Mouse (Mus musculus) brain, adult 2 months (tissue): Measurements from ENCODE around the gene Ccl1.

Experiments
- DNase-seq: peaks from one replicate; pipeline ENCODE4 v3.0.0; 2011; ENCODE audit warnings: low read depth, low spot score

The Ccl1 gene

GRCm38 (mm10) chr11:82206960-82207488 lies 98.5 kb downstream of the Ccl1 start:
- no peak for DNase-seq

GRCm38 (mm10) chr11:82205221-82205620 lies 100.3 kb downstream of the Ccl1 start:
- DNase-seq, result no peak

- no peak for DNase-seq
These were observed 101.8 kb downstream of the Ccl1 start for GRCm38 (mm10) chr11:82203706-82204105.

- no peak for DNase-seq
These were observed 107.7 kb downstream of the Ccl1 start for GRCm38 (mm10) chr11:82197774-82198173.

GRCm38 (mm10) chr11:82194980-82195379 lies 110.5 kb downstream of the Ccl1 start:
- peak; percentile 35 for DNase-seq

- peak; percentile 68 for DNase-seq
These were observed 111.7 kb downstream of the Ccl1 start for GRCm38 (mm10) chr11:82193826-82194225.

- DNase-seq, result no peak
These were observed 115.5 kb downstream of the Ccl1 start for GRCm38 (mm10) chr11:82189782-82190563.

- DNase-seq, result no peak
These were observed 119.8 kb downstream of the Ccl1 start for GRCm38 (mm10) chr11:82185684-82186083.

- DNase-seq, result no peak
These were observed 122.1 kb downstream of the Ccl1 start for GRCm38 (mm10) chr11:82183281-82183935.

GRCm38 (mm10) chr11:82182401-82182800 lies 123.1 kb downstream of the Ccl1 start:
- DNase-seq, result no peak

GRCm38 (mm10) chr11:82181331-82181730 lies 124.2 kb downstream of the Ccl1 start:
- DNase-seq, result peak; percentile 44

- no peak for DNase-seq
These were observed 127.3 kb downstream of the Ccl1 start for GRCm38 (mm10) chr11:82178161-82178560.

GRCm38 (mm10) chr11:82177711-82178110 lies 127.8 kb downstream of the Ccl1 start:
- DNase-seq, result peak; percentile 74

- DNase-seq, result peak; percentile 85
These were observed 130.7 kb downstream of the Ccl1 start for GRCm38 (mm10) chr11:82174794-82175193.

GRCm38 (mm10) chr11:82173491-82173890 lies 132.0 kb downstream of the Ccl1 start:
- DNase-seq, result no peak

- DNase-seq, result peak; percentile 21
These were observed 134.0 kb downstream of the Ccl1 start for GRCm38 (mm10) chr11:82171316-82172071.

- no peak for DNase-seq
These were observed 136.0 kb downstream of the Ccl1 start for GRCm38 (mm10) chr11:82169456-82169855.

GRCm38 (mm10) chr11:82168308-82168707 lies 137.2 kb downstream of the Ccl1 start:
- DNase-seq, result no peak

- DNase-seq, result no peak
These were observed 142.2 kb downstream of the Ccl1 start for GRCm38 (mm10) chr11:82163285-82163684.

GRCm38 (mm10) chr11:82159126-82159525 lies 146.4 kb downstream of the Ccl1 start:
- DNase-seq, result no peak

- DNase-seq, result peak; percentile 1
These were observed 165.9 kb downstream of the Ccl1 start for GRCm38 (mm10) chr11:82139492-82140094.

GRCm38 (mm10) chr11:82136196-82136595 lies 169.3 kb downstream of the Ccl1 start:
- no peak for DNase-seq
